Mouse (Mus musculus) MEL (cell line): ENCODE measurements around the gene Igf1r. TPM values are rescaled to one million over a fixed set of nuclear protein-coding genes. Genes with fewer than 3 reads are reported as not detected.

Experiments
- DNase-seq: peaks from one replicate; pipeline ENCODE4 v3.0.0; 2011; ENCODE audit warnings: low read depth, low spot score
- H3K27ac ChIP-seq: 2 replicates; pipeline ENCODE4 v1.5.1; 2012; ENCODE audit warnings: low read depth, mild to moderate bottlenecking, control low read depth, low read length, moderate library complexity; ENCODE audit not compliant: control insufficient read depth
- H3K27me3 ChIP-seq, 2 experiments: fragments of 150-350 bp in 1 of 2; sonication (generic) in 1 of 2; 2 replicates each; pipeline ENCODE4 v1.6.1; 2012; ENCODE audit warnings: low read length in 2 of 2, mild to moderate bottlenecking in 2 of 2, improper control_type of control experiment in 1 of 2, moderate library complexity in 1 of 2; ENCODE audit not compliant: insufficient read depth in 2 of 2, control insufficient read depth in 1 of 2
- H3K36me3 ChIP-seq, 2 experiments: 2 replicates each; pipeline ENCODE4 v1.6.1; 2012 to 2014; ENCODE audit warnings: low read length in 2 of 2, improper control_type of control experiment in 1 of 2, inconsistent platforms in 1 of 2, mild to moderate bottlenecking in 1 of 2; ENCODE audit not compliant: insufficient read depth in 2 of 2, control insufficient read depth in 1 of 2
- H3K4me1 ChIP-seq, 2 experiments: fragments of 150-350 bp in 1 of 2; sonication (generic) in 1 of 2; 2 replicates each; pipeline ENCODE4 v1.6.1; 2012; ENCODE audit warnings: low read length in 2 of 2, improper control_type of control experiment in 1 of 2, mild to moderate bottlenecking in 1 of 2; ENCODE audit not compliant: insufficient read depth in 2 of 2, control insufficient read depth in 1 of 2
- H3K4me3 ChIP-seq, 2 experiments: fragments of 150-350 bp in 1 of 2; sonication (generic) in 1 of 2; 2 replicates each; pipeline ENCODE4 v1.5.1; 2012; ENCODE audit warnings: low read depth in 2 of 2, low read length in 2 of 2, mild to moderate bottlenecking in 2 of 2, moderate library complexity in 2 of 2, control low read depth in 1 of 2, improper control_type of control experiment in 1 of 2; ENCODE audit not compliant: control insufficient read depth in 1 of 2, insufficient read depth in 1 of 2
- H3K79me2 ChIP-seq: 2 replicates; pipeline ENCODE4 v1.6.1; 2012; ENCODE audit warnings: mild to moderate bottlenecking, low read length, moderate library complexity; ENCODE audit not compliant: control insufficient read depth, poor library complexity, insufficient read depth
- H3K9ac ChIP-seq: 2 replicates; pipeline ENCODE4 v1.6.1; 2012; ENCODE audit warnings: low read depth, mild to moderate bottlenecking, control low read depth, low read length, moderate library complexity; ENCODE audit not compliant: control insufficient read depth, poor library complexity, severe bottlenecking
- H3K9me3 ChIP-seq: fragments of 150-350 bp; sonication (generic); replicated peaks from 2 replicates; pipeline ENCODE4 v1.6.1; 2012; ENCODE audit warnings: mild to moderate bottlenecking, low read length, improper control_type of control experiment, moderate library complexity; ENCODE audit not compliant: insufficient read depth
- CHD2 ChIP-seq: IDR thresholded peaks from 2 replicates; pipeline ENCODE4 v1.6.1; 2011; ENCODE audit warnings: low read length, improper control_type of control experiment
- EP300 ChIP-seq, 2 experiments: IDR thresholded peaks; 2 replicates each; pipeline ENCODE4 v1.6.1; 2011; ENCODE audit warnings: improper control_type of control experiment in 2 of 2, low read length in 2 of 2, low read depth in 1 of 2, mild to moderate bottlenecking in 1 of 2
- GATA1 ChIP-seq: IDR thresholded peaks from 2 replicates; pipeline ENCODE4 v1.6.1; 2011; ENCODE audit warnings: low read depth, low read length, improper control_type of control experiment
- HCFC1 ChIP-seq: IDR thresholded peaks from 2 replicates; pipeline ENCODE4 v1.6.1; 2012; ENCODE audit warnings: low read depth, mild to moderate bottlenecking, inconsistent platforms, low read length, improper control_type of control experiment, moderate library complexity
- JUND ChIP-seq: IDR thresholded peaks from 2 replicates; pipeline ENCODE4 v1.6.1; 2011; ENCODE audit warnings: low read depth, mild to moderate bottlenecking, improper control_type of control experiment, low read length
- MAFK ChIP-seq: IDR thresholded peaks from 2 replicates; pipeline ENCODE4 v1.6.1; 2011; ENCODE audit warnings: low read depth, mild to moderate bottlenecking, low read length, improper control_type of control experiment, borderline replicate concordance
- MAZ ChIP-seq: IDR thresholded peaks from 2 replicates; pipeline ENCODE4 v1.6.1; 2012; ENCODE audit warnings: low read depth, mild to moderate bottlenecking, inconsistent platforms, low read length, improper control_type of control experiment
- MXI1 ChIP-seq: IDR thresholded peaks from 2 replicates; pipeline ENCODE4 v1.6.1; 2011; ENCODE audit warnings: mild to moderate bottlenecking, low read depth, low read length, improper control_type of control experiment
- NRF1 ChIP-seq: IDR thresholded peaks from 2 replicates; pipeline ENCODE4 v1.6.1; 2014; ENCODE audit warnings: low read depth, mild to moderate bottlenecking, inconsistent platforms, low read length, improper control_type of control experiment, moderate library complexity; ENCODE audit not compliant: poor library complexity, insufficient read depth, severe bottlenecking
- POLR2AphosphoS2 ChIP-seq: IDR thresholded peaks from 2 replicates; pipeline ENCODE4 v1.6.1; 2011; ENCODE audit warnings: low read length, improper control_type of control experiment
- POLR2AphosphoS5 ChIP-seq: IDR thresholded peaks from 2 replicates; pipeline ENCODE4 v1.6.1; 2012; ENCODE audit warnings: low read depth, borderline replicate concordance, mild to moderate bottlenecking, inconsistent platforms, low read length, moderate library complexity, mixed read lengths
- RAD21 ChIP-seq: IDR thresholded peaks from 2 replicates; pipeline ENCODE4 v1.6.1; 2011; ENCODE audit warnings: mild to moderate bottlenecking, low read depth, low read length, improper control_type of control experiment
- SIN3A ChIP-seq: IDR thresholded peaks from 2 replicates; pipeline ENCODE4 v1.6.1; 2012; ENCODE audit warnings: low read length, improper control_type of control experiment, inconsistent platforms
- SMC3 ChIP-seq: IDR thresholded peaks from 2 replicates; pipeline ENCODE4 v1.6.1; 2011; ENCODE audit warnings: low read depth, low read length, improper control_type of control experiment
- TAL1 ChIP-seq: IDR thresholded peaks from 2 replicates; pipeline ENCODE4 v1.6.1; 2012; ENCODE audit warnings: mild to moderate bottlenecking, inconsistent platforms, low read length, moderate library complexity, mixed read lengths
- TBP ChIP-seq: IDR thresholded peaks from 2 replicates; pipeline ENCODE4 v1.8.0; 2011; ENCODE audit warnings: low read depth, low read length, improper control_type of control experiment
- UBTF ChIP-seq: IDR thresholded peaks from 2 replicates; pipeline ENCODE4 v1.6.1; 2012; ENCODE audit warnings: low read depth, mild to moderate bottlenecking, inconsistent platforms, low read length, improper control_type of control experiment, moderate library complexity, borderline replicate concordance; ENCODE audit not compliant: insufficient read depth
- USF2 ChIP-seq, 2 experiments: IDR thresholded peaks; 2 replicates each; pipeline ENCODE4 v1.6.1; 2011 to 2012; ENCODE audit warnings: improper control_type of control experiment in 2 of 2, low read length in 2 of 2, borderline replicate concordance in 1 of 2, inconsistent platforms in 1 of 2, low read depth in 1 of 2, mild to moderate bottlenecking in 1 of 2; ENCODE audit not compliant: insufficient read depth in 1 of 2
- ZC3H11A ChIP-seq: IDR thresholded peaks from 2 replicates; pipeline ENCODE4 v1.6.1; 2012; ENCODE audit warnings: low read depth, mild to moderate bottlenecking, inconsistent platforms, low read length, improper control_type of control experiment
- ZKSCAN1 ChIP-seq: IDR thresholded peaks from 2 replicates; pipeline ENCODE4 v1.6.1; 2012; ENCODE audit warnings: low read depth, mild to moderate bottlenecking, inconsistent platforms, low read length, improper control_type of control experiment, moderate library complexity
- ZMIZ1 ChIP-seq: IDR thresholded peaks from 2 replicates; pipeline ENCODE4 v1.6.1; 2012; ENCODE audit warnings: low read depth, mild to moderate bottlenecking, inconsistent platforms, low read length, improper control_type of control experiment, moderate library complexity
- polyA plus RNA-seq, 2 experiments: library from polyadenylated mRNA; stranded (reverse) in 1 of 2; unstranded in 1 of 2; fragments of >175 nt in 1 of 2; fragments of >200 nt in 1 of 2; gene quantifications; 2 replicates each; pipeline versions ENCODE4 v1.2.1 to v1.2.4; 2012; ENCODE audit warnings: low replicate concordance in 2 of 2, low read depth in 1 of 2; ENCODE audit not compliant: insufficient read length in 2 of 2, insufficient read depth in 1 of 2, missing spikeins in 1 of 2
- total RNA-seq: library from RNA; depleted of rRNA; stranded (reverse); fragments of 300-350 nt; gene quantifications from 2 replicates; pipeline ENCODE4 v1.2.3, GENCODE M21; 2012

Gene Igf1r
- total and polyA plus RNA-seq, 3 experiments: 11.8 to 11.9 TPM; not detected in 1

GRCm38 (mm10) chr7:68024625-68025024 is 72.0 kb downstream of the Igf1r start:
- no peaks in the 10 kb centered on the region for H3K27me3 ChIP-seq

GRCm38 (mm10) chr7:68025396-68025795 is 72.8 kb downstream of the Igf1r start:
- Histone ChIP-seq H3K4me3 (no peak overlapping the region), H3K27me3 (no peaks in the 10 kb centered on the region), H3K4me1 (peaks cover 2 to 15% of the 10 kb centered on the region in 2 experiments; a peak in 3 of 4 replicates), H3K9ac (no peak overlapping the region), H3K79me2 (no peaks in the 10 kb centered on the region), H3K27ac (no peak overlapping the region), H3K9me3 (no peaks in the 10 kb centered on the region), H3K36me3 (peaks cover 3 to 13% of the 10 kb centered on the region in 2 experiments)
- TF ChIP-seq TAL1 (no peak), SMC3 (no peak), NRF1 (no peak), JUND (no peak), GATA1 (no peak), POLR2AphosphoS2 (no peak), UBTF (no peak), MAZ (no peak), SIN3A (no peak), ZMIZ1 (no peak), HCFC1 (no peak), EP300 (IDR thresholded peaks at IDR 0.05; ENCODE audit: low read depth in 1 of 2, low read length in 2 of 2) (no peak), MXI1 (no peak), CHD2 (no peak), USF2 (IDR thresholded peaks at IDR 0.05; ENCODE audit: borderline replicate concordance in 1 of 2, insufficient read depth in 1 of 2, low read depth in 1 of 2, low read length in 2 of 2) (no peak)
- DNase-seq: no peak

More at GRCm38 (mm10) chr7:68024625-68025024, 72.0 kb downstream of the Igf1r start:
- Histone ChIP-seq H3K27ac (no peak overlapping the region), H3K4me3 (no peak overlapping the region), H3K9me3 (no peaks in the 10 kb centered on the region), H3K4me1 (peaks cover 2 to 15% of the 10 kb centered on the region in 2 experiments; a peak in 3 of 4 replicates), H3K79me2 (no peaks in the 10 kb centered on the region; the same call in 1 of the 2 replicates), H3K9ac (no peak overlapping the region), H3K36me3 (peaks cover 3 to 13% of the 10 kb centered on the region in 2 experiments)
- no peak for TF ChIP-seq RAD21
- TF ChIP-seq MXI1: no peak
- TF ChIP-seq POLR2AphosphoS5: no peak
- no peak for TF ChIP-seq ZC3H11A
- no peak for TF ChIP-seq TBP
- no peak for TF ChIP-seq USF2 (IDR thresholded peaks at IDR 0.05; ENCODE audit: borderline replicate concordance in 1 of 2, insufficient read depth in 1 of 2, low read depth in 1 of 2, low read length in 2 of 2)
- no peak for TF ChIP-seq MAFK
- no peak for TF ChIP-seq ZKSCAN1
- DNase-seq: no peak
